Comparison of ENCODE assay signal across 8 mouse cellular contexts in the genomic region with DNA sequence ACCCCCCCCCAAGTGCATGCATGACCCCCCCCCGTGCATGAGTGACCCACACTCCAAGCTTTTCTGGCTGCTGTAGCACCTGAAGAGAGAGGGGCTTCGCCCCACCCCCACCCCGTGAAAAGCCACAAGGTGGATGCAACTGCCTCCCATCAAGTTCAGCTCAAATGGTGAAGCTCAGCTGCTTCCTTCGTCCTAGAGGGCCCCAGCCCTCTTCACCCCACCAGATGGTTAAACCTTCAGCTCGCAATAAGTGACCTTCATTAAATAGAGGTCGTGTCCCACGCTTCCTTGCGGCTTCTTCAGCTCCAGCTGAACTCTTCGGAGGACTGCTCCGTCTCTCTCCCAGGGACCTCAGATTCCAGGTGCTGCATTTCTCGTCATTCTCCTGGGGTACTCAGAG. TPM values are rescaled to one million over a fixed set of nuclear protein-coding genes. Genes with fewer than 3 reads are reported as not detected.
DNase-seq lines count a peak whose midpoint lies in the region; ATAC-seq lines count a peak whose summit lies in the region.

A gene (plus strand): TSS at position 301 of the 400 bp plus-strand sequence.

- DNase-seq in layer of hippocampus, adult 18-20 months (ENCODE audit: low spot score in 2 of 2), result no peak
- no peak for DNase-seq in layer of hippocampus, adult 9-11 months
- no peak for DNase-seq in forebrain, embryonic 10.5 days (ENCODE audit: extremely low spot score, low spot score)
- DNase-seq in layer of hippocampus, postnatal 14 days (ENCODE audit: low spot score in 2 of 2), result no peak
- no peak for DNase-seq in right cerebral cortex, adult 18-20 months
- DNase-seq in gastrocnemius, postnatal 36 days, result no peak
- no peak for DNase-seq in cerebellum, adult 9-11 months

- no peaks in the 10 kb centered on the region for H3K36me3 ChIP-seq in forebrain, embryonic 10.5 days (replicated peaks)
- H3K36me3 ChIP-seq in midbrain, embryonic 16.5 days (ENCODE audit: control insufficient read depth, insufficient read depth, low read length), result no peaks in the 10 kb centered on the region

- no peak for ATAC-seq in midbrain, embryonic 16.5 days

- H3K4me1 ChIP-seq in forebrain, embryonic 10.5 days, result peaks cover 35% of the 10 kb centered on the region
- H3K4me1 ChIP-seq in midbrain, embryonic 16.5 days (ENCODE audit: control insufficient read depth, insufficient read depth, low read length), result peaks cover 5% of the 10 kb centered on the region; the same call in 1 of the 2 replicates

- 4% methylated on average over 11 of the region's 11 CpGs for WGBS in forebrain, embryonic 10.5 days
- 6% methylated on average over 11 of the region's 11 CpGs for WGBS in midbrain, embryonic 16.5 days

- peak within 1 kb of the TSS; percentile 22; the same call in 1 of the 2 replicates for H3K27ac ChIP-seq in forebrain, embryonic 10.5 days
- peak within 1 kb of the TSS; percentile 81 for H3K27ac ChIP-seq in midbrain, embryonic 16.5 days (ENCODE audit: low read length)

- H3K4me3 ChIP-seq in forebrain, embryonic 10.5 days, result peak within 1 kb of the TSS; percentile 56
- H3K4me3 ChIP-seq in midbrain, embryonic 16.5 days (ENCODE audit: low read depth, low read length), result peak within 1 kb of the TSS; percentile 64

- peak within 1 kb of the TSS; percentile 71 for H3K4me2 ChIP-seq in midbrain, embryonic 16.5 days (ENCODE audit: low read length)

- peaks cover 70% of the 10 kb centered on the region for H3K27me3 ChIP-seq in forebrain, embryonic 10.5 days (ENCODE audit: poor library complexity, severe bottlenecking)
- H3K27me3 ChIP-seq in midbrain, embryonic 16.5 days (ENCODE audit: control insufficient read depth, insufficient read depth, low read depth, low read length), result no peaks in the 10 kb centered on the region

- peaks cover 4% of the 10 kb centered on the region; the same call in 1 of the 2 replicates for H3K9me3 ChIP-seq in forebrain, embryonic 10.5 days
- no peaks in the 10 kb centered on the region for H3K9me3 ChIP-seq in midbrain, embryonic 16.5 days (replicated peaks; ENCODE audit: control insufficient read depth, low read length, poor library complexity, severe bottlenecking)

- intact Hi-C loops in gastrocnemius, postnatal 36 days (cut with DNase I), result no loop called here

- peak within 1 kb of the TSS; percentile 64 for H3K9ac ChIP-seq in midbrain, embryonic 16.5 days (ENCODE audit: low read depth, low read length)

RNA-seq across cellular contexts. Expression of the gene that starts here (rescaled TPM):
- 10 to 100 TPM; 39.0 to 42.3 TPM for total RNA-seq in layer of hippocampus, adult 18-20 months (2021)
- polyA plus RNA-seq in forebrain, embryonic 10.5 days (2016; fragmentation: Nextera tagmentation; extraction: Ambion mirVana), result 1.1 and 1.3 TPM in 2 replicates
- 10 to 100 TPM; 16.1 to 23.6 TPM for total RNA-seq in layer of hippocampus, postnatal 14 days (2021)
- polyA plus RNA-seq in midbrain, embryonic 16.5 days (2015; fragmentation: Nextera tagmentation; extraction: Ambion mirVana), result 12.7 and 17.0 TPM in 2 replicates
- total RNA-seq in gastrocnemius, postnatal 36 days (2021), result not detected

Comparison
In these comparisons a context has a peak if more than half of its experiments do, and no peak if none do; other contexts are left out.
1. RNA of the gene that starts here (total RNA-seq): 39.0 to 42.3 TPM in layer of hippocampus, adult 18-20 months and 16.1 to 23.6 TPM in layer of hippocampus, postnatal 14 days; not detected in gastrocnemius, postnatal 36 days; every median in the first group is over 10 times any median in the second.